8 mouse cellular contexts compared by ENCODE assay signal in the genomic region with DNA sequence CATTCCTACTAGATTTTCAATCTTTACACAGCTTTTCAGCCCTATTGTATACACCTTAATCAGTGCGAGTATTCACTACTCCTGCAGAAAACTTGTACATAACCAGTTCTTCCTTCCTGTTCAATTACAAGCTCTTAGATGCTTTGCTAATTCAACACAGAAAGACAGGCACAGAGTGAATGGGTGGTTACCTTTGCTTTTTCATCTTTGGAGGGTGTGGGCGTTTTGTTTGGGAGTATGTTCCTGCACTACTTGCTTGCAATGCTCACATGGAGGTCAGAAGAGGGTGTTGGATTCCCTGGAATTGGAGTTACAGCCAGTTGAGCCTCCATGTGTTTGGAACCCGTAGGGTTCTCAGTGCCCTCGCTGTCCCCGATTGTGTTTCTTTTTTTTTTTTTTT. TPM values are rescaled to one million over a fixed set of nuclear protein-coding genes. Genes with fewer than 3 reads are reported as not detected.
DNase-seq lines count a peak whose midpoint lies in the region; ATAC-seq lines count a peak whose summit lies in the region.

No protein-coding gene starts in this region.

- H3K9me3 ChIP-seq in lung, embryonic 15.5 days: no peaks in the 10 kb centered on the region
- H3K9me3 ChIP-seq in embryonic facial prominence, embryonic 14.5 days (ENCODE audit: control insufficient read depth, low read length): no peaks in the 10 kb centered on the region
- no peaks in the 10 kb centered on the region for H3K9me3 ChIP-seq in intestine, embryonic 16.5 days (ENCODE audit: control insufficient read depth, low read length)
- no peaks in the 10 kb centered on the region for H3K9me3 ChIP-seq in neural tube, embryonic 14.5 days (ENCODE audit: control insufficient read depth, low read length)

- H3K4me3 ChIP-seq in lung, embryonic 15.5 days: peak overlapping the region; percentile 94
- H3K4me3 ChIP-seq in embryonic facial prominence, embryonic 14.5 days (ENCODE audit: low read depth, low read length): peak overlapping the region; percentile 96
- no peak overlapping the region for H3K4me3 ChIP-seq in intestine, embryonic 16.5 days (ENCODE audit: low read length)
- peak overlapping the region; percentile 81; the same call in 1 of the 2 replicates for H3K4me3 ChIP-seq in neural tube, embryonic 14.5 days (ENCODE audit: low read depth, low read length)

- peaks cover 32% of the 10 kb centered on the region for H3K36me3 ChIP-seq in lung, embryonic 15.5 days
- peaks cover 21% of the 10 kb centered on the region for H3K36me3 ChIP-seq in embryonic facial prominence, embryonic 14.5 days (ENCODE audit: control insufficient read depth, insufficient read depth, low read length)
- H3K36me3 ChIP-seq in intestine, embryonic 16.5 days (ENCODE audit: control insufficient read depth, insufficient read depth, low read length): peaks cover 5% of the 10 kb centered on the region; the same call in 1 of the 2 replicates
- H3K36me3 ChIP-seq in neural tube, embryonic 14.5 days (ENCODE audit: control insufficient read depth, insufficient read depth, low read length): peaks cover 9% of the 10 kb centered on the region

- H3K4me2 ChIP-seq in lung, embryonic 15.5 days: peak overlapping the region; percentile 50
- peak overlapping the region; percentile 54 for H3K4me2 ChIP-seq in embryonic facial prominence, embryonic 14.5 days (ENCODE audit: low read depth, low read length)
- peak overlapping the region; percentile 22 for H3K4me2 ChIP-seq in intestine, embryonic 16.5 days (ENCODE audit: low read depth, low read length)
- peak overlapping the region; percentile 41 for H3K4me2 ChIP-seq in neural tube, embryonic 14.5 days (ENCODE audit: low read depth, low read length)

- no peak for DNase-seq in lung, postnatal 10 days
- DNase-seq in embryonic facial prominence, embryonic 14.5 days (ENCODE audit: low spot score): no peak
- no peak for DNase-seq in layer of hippocampus, postnatal 10 days (ENCODE audit: low spot score in 2 of 2)
- no peak for DNase-seq in layer of hippocampus, adult 11-12 months (ENCODE audit: low spot score)

- H3K9ac ChIP-seq in lung, embryonic 15.5 days: peak overlapping the region; percentile 25; the same call in 1 of the 2 replicates
- H3K9ac ChIP-seq in embryonic facial prominence, embryonic 14.5 days (ENCODE audit: low read depth, low read length): 0 out of 2 replicates have a peak overlapping the region, but pooled peaks have one; percentile 45
- H3K9ac ChIP-seq in intestine, embryonic 16.5 days (ENCODE audit: low read depth, low read length): no peak overlapping the region
- no peak overlapping the region for H3K9ac ChIP-seq in neural tube, embryonic 14.5 days (replicated peaks; ENCODE audit: low read depth, low read length)

- peaks cover 16% of the 10 kb centered on the region for H3K4me1 ChIP-seq in lung, embryonic 15.5 days
- H3K4me1 ChIP-seq in embryonic facial prominence, embryonic 14.5 days (ENCODE audit: control insufficient read depth, insufficient read depth, low read length): peaks cover 13% of the 10 kb centered on the region
- peaks cover 13% of the 10 kb centered on the region for H3K4me1 ChIP-seq in intestine, embryonic 16.5 days (ENCODE audit: control insufficient read depth, insufficient read depth, low read length)
- H3K4me1 ChIP-seq in neural tube, embryonic 14.5 days (ENCODE audit: control insufficient read depth, insufficient read depth, low read length): peaks cover 12% of the 10 kb centered on the region; the same call in 1 of the 2 replicates

- WGBS in lung, embryonic 15.5 days: 53% methylated on average over 5 of the region's 5 CpGs
- 59% methylated on average over 5 of the region's 5 CpGs for WGBS in embryonic facial prominence, embryonic 14.5 days
- 58% methylated on average over 5 of the region's 5 CpGs for WGBS in intestine, embryonic 16.5 days
- WGBS in neural tube, embryonic 14.5 days: 70% methylated on average over 5 of the region's 5 CpGs

- ATAC-seq in lung, embryonic 15.5 days (ENCODE audit: borderline replicate concordance, extremely low read depth, low FRiP score, low TSS enrichment): no peak
- no peak for ATAC-seq in embryonic facial prominence, embryonic 14.5 days (ENCODE audit: low read depth)
- no peak for ATAC-seq in intestine, embryonic 16.5 days
- ATAC-seq in neural tube, embryonic 14.5 days (ENCODE audit: low read depth): no peak
- no peak for ATAC-seq in frontal cortex, adult (ENCODE audit: low TSS enrichment)

- 0 out of 2 replicates have a peak overlapping the region, but pooled peaks have one; percentile 2 for H3K27ac ChIP-seq in lung, embryonic 15.5 days
- H3K27ac ChIP-seq in embryonic facial prominence, embryonic 14.5 days (replicated peaks; ENCODE audit: low read depth, low read length): peak overlapping the region; percentile 68
- H3K27ac ChIP-seq in intestine, embryonic 16.5 days (ENCODE audit: low read length): no peak overlapping the region
- H3K27ac ChIP-seq in neural tube, embryonic 14.5 days (ENCODE audit: low read depth, low read length): no peak overlapping the region; the same call in 1 of the 2 replicates

- no peaks in the 10 kb centered on the region for H3K27me3 ChIP-seq in lung, embryonic 15.5 days
- H3K27me3 ChIP-seq in embryonic facial prominence, embryonic 14.5 days (replicated peaks; ENCODE audit: control insufficient read depth, insufficient read depth, low read length): no peaks in the 10 kb centered on the region
- H3K27me3 ChIP-seq in intestine, embryonic 16.5 days (replicated peaks; ENCODE audit: control insufficient read depth, insufficient read depth, low read length): no peaks in the 10 kb centered on the region
- H3K27me3 ChIP-seq in neural tube, embryonic 14.5 days (ENCODE audit: control insufficient read depth, insufficient read depth, low read length): no peaks in the 10 kb centered on the region

RNA-seq across cellular contexts. Expression of gene Dhx33, which starts 0.8 kb away (rescaled TPM):
- polyA plus RNA-seq in lung, embryonic 15.5 days (2015; fragmentation: Nextera tagmentation; extraction: Ambion mirVana): 18.4 and 18.6 TPM in 2 replicates
- 20.3 and 21.3 TPM in 2 replicates for polyA plus RNA-seq in embryonic facial prominence, embryonic 14.5 days (2014; fragmentation: Nextera tagmentation; extraction: Ambion mirVana)
- polyA plus RNA-seq in intestine, embryonic 16.5 days (2015; fragmentation: Nextera tagmentation; extraction: Ambion mirVana): 12.2 and 13.9 TPM in 2 replicates
- 16.8 and 19.3 TPM in 2 replicates for polyA plus RNA-seq in neural tube, embryonic 14.5 days (2014; fragmentation: Nextera tagmentation; extraction: Ambion mirVana)
- 10 to 100 TPM; 25.6 to 25.7 TPM for total RNA-seq in layer of hippocampus, postnatal 10 days (2021)

RNA-seq across cellular contexts. Expression of gene Mis12, which starts 14.4 kb away (rescaled TPM):
- 49.5 and 51.2 TPM in 2 replicates for polyA plus RNA-seq in lung, embryonic 15.5 days (2015; fragmentation: Nextera tagmentation; extraction: Ambion mirVana)
- polyA plus RNA-seq in embryonic facial prominence, embryonic 14.5 days (2014; fragmentation: Nextera tagmentation; extraction: Ambion mirVana): 29.2 and 30.0 TPM in 2 replicates
- 27.9 and 35.2 TPM in 2 replicates for polyA plus RNA-seq in intestine, embryonic 16.5 days (2015; fragmentation: Nextera tagmentation; extraction: Ambion mirVana)
- polyA plus RNA-seq in neural tube, embryonic 14.5 days (2014; fragmentation: Nextera tagmentation; extraction: Ambion mirVana): 20.9 and 30.3 TPM in 2 replicates
- 10 to 100 TPM; 10.1 to 13.5 TPM for total RNA-seq in layer of hippocampus, postnatal 10 days (2021)

RNA-seq across cellular contexts. Expression of gene Derl2, which starts 14.6 kb away (rescaled TPM):
- 52.6 and 53.1 TPM in 2 replicates for polyA plus RNA-seq in lung, embryonic 15.5 days (2015; fragmentation: Nextera tagmentation; extraction: Ambion mirVana)
- polyA plus RNA-seq in embryonic facial prominence, embryonic 14.5 days (2014; fragmentation: Nextera tagmentation; extraction: Ambion mirVana): 41.4 and 46.3 TPM in 2 replicates
- 65.8 and 66.4 TPM in 2 replicates for polyA plus RNA-seq in intestine, embryonic 16.5 days (2015; fragmentation: Nextera tagmentation; extraction: Ambion mirVana)
- polyA plus RNA-seq in neural tube, embryonic 14.5 days (2014; fragmentation: Nextera tagmentation; extraction: Ambion mirVana): 28.6 and 34.1 TPM in 2 replicates
- 10 to 100 TPM; 20.8 to 23.0 TPM for total RNA-seq in layer of hippocampus, postnatal 10 days (2021)

RNA-seq across cellular contexts. Expression of gene C1qbp, which starts 22.2 kb away (rescaled TPM):
- polyA plus RNA-seq in lung, embryonic 15.5 days (2015; fragmentation: Nextera tagmentation; extraction: Ambion mirVana): 220 and 229 TPM in 2 replicates
- 223 and 224 TPM in 2 replicates for polyA plus RNA-seq in embryonic facial prominence, embryonic 14.5 days (2014; fragmentation: Nextera tagmentation; extraction: Ambion mirVana)
- 331 and 372 TPM in 2 replicates for polyA plus RNA-seq in intestine, embryonic 16.5 days (2015; fragmentation: Nextera tagmentation; extraction: Ambion mirVana)
- polyA plus RNA-seq in neural tube, embryonic 14.5 days (2014; fragmentation: Nextera tagmentation; extraction: Ambion mirVana): 173 and 177 TPM in 2 replicates
- total RNA-seq in layer of hippocampus, postnatal 10 days (2021): 100 to 1,000 TPM; 107 to 119 TPM

RNA-seq across cellular contexts. Expression of gene 6330403K07Rik, which starts 28.3 kb away (rescaled TPM):
- polyA plus RNA-seq in lung, embryonic 15.5 days (2015; fragmentation: Nextera tagmentation; extraction: Ambion mirVana): 99.5 and 99.8 TPM in 2 replicates
- 50.1 and 65.9 TPM in 2 replicates for polyA plus RNA-seq in embryonic facial prominence, embryonic 14.5 days (2014; fragmentation: Nextera tagmentation; extraction: Ambion mirVana)
- polyA plus RNA-seq in intestine, embryonic 16.5 days (2015; fragmentation: Nextera tagmentation; extraction: Ambion mirVana): 45.2 and 51.0 TPM in 2 replicates
- 228 and 293 TPM in 2 replicates for polyA plus RNA-seq in neural tube, embryonic 14.5 days (2014; fragmentation: Nextera tagmentation; extraction: Ambion mirVana)
- total RNA-seq in layer of hippocampus, postnatal 10 days (2021): 100 to 1,000 TPM; 169 to 174 TPM

Comparison
In these comparisons a context has a peak if more than half of its experiments do, and no peak if none do; other contexts are left out.
1. H3K27ac ChIP-seq: peak in lung, embryonic 15.5 days (single experiment) and embryonic facial prominence, embryonic 14.5 days (single experiment); none in intestine, embryonic 16.5 days (single experiment) and neural tube, embryonic 14.5 days (single experiment).
2. H3K9ac ChIP-seq: peak in lung, embryonic 15.5 days (single experiment) and embryonic facial prominence, embryonic 14.5 days (single experiment); none in intestine, embryonic 16.5 days (single experiment) and neural tube, embryonic 14.5 days (single experiment).
3. Peak in every context shown above with its lines, with median percentiles within 50 percentile points of each other: H3K4me2 ChIP-seq.